Mouse (Mus musculus): Measurements from ENCODE around the gene Il22ra1. TPM values are rescaled to one million over a fixed set of nuclear protein-coding genes. Genes with fewer than 3 reads are reported as not detected.

The Il22ra1 gene
- total and polyA plus RNA-seq, 2 experiments from 2014 or later: 0.84 TPM; not detected in 1

- DNase-seq (ENCODE audit: low spot score): no peak
- WGBS: 90% methylated on average over 4 of the region's 4 CpGs
Observed at GRCm38 (mm10) chr4:135776850-135777249, 48.9 kb downstream of the Il22ra1 start.

GRCm38 (mm10) chr4:135779661-135780060 is 51.7 kb downstream of the Il22ra1 start:
- Histone ChIP-seq H3K4me3 (ENCODE audit: low read length) (no peak overlapping the region), H3K9ac (replicated peaks; ENCODE audit: low read length) (no peak overlapping the region), H3K4me1 (ENCODE audit: insufficient read depth, low read length) (no peaks in the 10 kb centered on the region), H3K27ac (no peak overlapping the region), H3K27me3 (ENCODE audit: insufficient read depth, low read length) (no peaks in the 10 kb centered on the region), H3K9me3 (ENCODE audit: low read length) (no peaks in the 10 kb centered on the region), H3K36me3 (ENCODE audit: insufficient read depth, low read length) (no peaks in the 10 kb centered on the region), H3K4me2 (ENCODE audit: low read depth, low read length) (no peak overlapping the region)
- TF ChIP-seq CTCF (IDR thresholded peaks at IDR 0.05; ENCODE audit: low read depth): no peak
- 82% methylated on average over 9 of the region's 9 CpGs for WGBS
- ATAC-seq (no peak), DNase-seq (ENCODE audit: low spot score) (no peak)

More at GRCm38 (mm10) chr4:135776850-135777249, 48.9 kb downstream of the Il22ra1 start:
- no peak for ATAC-seq
- Histone ChIP-seq H3K4me3 (ENCODE audit: low read length) (no peak overlapping the region), H3K27ac (no peak overlapping the region), H3K36me3 (ENCODE audit: insufficient read depth, low read length) (no peaks in the 10 kb centered on the region), H3K4me2 (ENCODE audit: low read depth, low read length) (no peak overlapping the region), H3K27me3 (ENCODE audit: insufficient read depth, low read length) (no peaks in the 10 kb centered on the region), H3K9me3 (ENCODE audit: low read length) (no peaks in the 10 kb centered on the region), H3K9ac (replicated peaks; ENCODE audit: low read length) (no peak overlapping the region), H3K4me1 (ENCODE audit: insufficient read depth, low read length) (no peaks in the 10 kb centered on the region)
- no peak for TF ChIP-seq CTCF (IDR thresholded peaks at IDR 0.05; ENCODE audit: low read depth)

DNA sequence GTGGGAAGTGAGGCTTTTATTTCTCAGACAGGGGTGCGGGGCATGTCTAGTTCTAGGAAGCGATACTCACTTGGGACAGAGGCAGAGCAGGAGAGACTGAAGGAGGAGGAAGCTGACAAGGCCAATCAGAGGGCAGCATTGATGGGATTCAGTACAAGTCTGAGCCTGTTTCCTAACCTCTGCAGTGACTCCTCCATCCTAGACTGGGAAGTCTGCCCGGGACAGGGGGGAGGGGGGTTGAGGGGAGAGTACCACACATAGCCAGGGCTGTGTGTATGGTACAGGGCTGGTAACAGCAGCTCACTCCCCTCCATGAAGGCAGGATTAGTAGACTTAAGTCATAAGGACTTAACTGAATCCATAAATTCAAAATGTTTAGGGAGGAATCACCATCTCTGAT is 52.3 kb downstream of the Il22ra1 start:
- no peak for TF ChIP-seq CTCF (IDR thresholded peaks at IDR 0.05; ENCODE audit: low read depth)
- ATAC-seq (peak; percentile 76), DNase-seq (ENCODE audit: low spot score) (peak; percentile 24)
- H3K4me1 ChIP-seq (ENCODE audit: insufficient read depth, low read length): no peaks in the 10 kb centered on the region
- H3K36me3 ChIP-seq (ENCODE audit: insufficient read depth, low read length): no peaks in the 10 kb centered on the region
- 76% methylated on average over 3 of the region's 3 CpGs for WGBS
- H3K9me3 ChIP-seq (ENCODE audit: low read length): no peaks in the 10 kb centered on the region
- H3K4me3 ChIP-seq (ENCODE audit: low read length): no peak overlapping the region
- no peak overlapping the region for H3K4me2 ChIP-seq (ENCODE audit: low read depth, low read length)
- H3K27me3 ChIP-seq (ENCODE audit: insufficient read depth, low read length): no peaks in the 10 kb centered on the region
- no peak overlapping the region for H3K9ac ChIP-seq (replicated peaks; ENCODE audit: low read length)
- no peak overlapping the region for H3K27ac ChIP-seq

- no peak overlapping the region for H3K4me3 ChIP-seq (ENCODE audit: low read length)
- no peak overlapping the region for H3K27ac ChIP-seq
- no peaks in the 10 kb centered on the region for H3K4me1 ChIP-seq (ENCODE audit: insufficient read depth, low read length)
- no peaks in the 10 kb centered on the region for H3K9me3 ChIP-seq (ENCODE audit: low read length)
- ATAC-seq (no peak), DNase-seq (ENCODE audit: low spot score) (no peak)
- WGBS: 77% methylated on average over 5 of the region's 5 CpGs
- no peaks in the 10 kb centered on the region for H3K27me3 ChIP-seq (ENCODE audit: insufficient read depth, low read length)
- H3K4me2 ChIP-seq (ENCODE audit: low read depth, low read length): no peak overlapping the region
- TF ChIP-seq CTCF (IDR thresholded peaks at IDR 0.05; ENCODE audit: low read depth): no peak
- H3K9ac ChIP-seq (replicated peaks; ENCODE audit: low read length): no peak overlapping the region
- no peaks in the 10 kb centered on the region for H3K36me3 ChIP-seq (ENCODE audit: insufficient read depth, low read length)
Observed at GRCm38 (mm10) chr4:135781304-135781703, 53.3 kb downstream of the Il22ra1 start.

DNA sequence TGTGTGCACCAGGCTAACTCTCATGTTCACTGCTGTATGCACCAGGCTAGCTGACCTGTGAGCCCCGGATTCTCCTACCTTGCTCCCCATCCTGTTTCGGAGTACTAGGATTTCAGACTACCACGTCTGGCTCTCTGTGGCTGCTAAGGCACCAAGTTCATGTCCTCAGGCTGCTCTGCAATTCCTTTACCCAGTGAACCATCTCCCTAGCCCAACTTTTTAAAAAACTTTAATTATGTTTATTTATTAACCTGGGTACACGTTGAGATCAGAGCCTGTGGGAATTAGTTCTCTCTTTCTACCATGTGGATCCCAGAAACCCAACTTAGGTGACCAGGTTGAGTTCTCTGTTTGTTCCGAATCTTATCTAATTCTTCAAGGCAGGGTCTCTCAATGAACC is 58.6 kb downstream of the Il22ra1 start:
- Histone ChIP-seq H3K27ac (no peak overlapping the region), H3K9ac (replicated peaks; ENCODE audit: low read length) (no peak overlapping the region), H3K36me3 (ENCODE audit: insufficient read depth, low read length) (no peaks in the 10 kb centered on the region), H3K4me1 (ENCODE audit: insufficient read depth, low read length) (no peaks in the 10 kb centered on the region), H3K27me3 (ENCODE audit: insufficient read depth, low read length) (no peaks in the 10 kb centered on the region), H3K9me3 (ENCODE audit: low read length) (no peaks in the 10 kb centered on the region), H3K4me2 (ENCODE audit: low read depth, low read length) (no peak overlapping the region), H3K4me3 (ENCODE audit: low read length) (no peak overlapping the region)
- ATAC-seq (no peak), DNase-seq (ENCODE audit: low spot score) (no peak)
- WGBS: 82% methylated on average over 5 of the region's 5 CpGs
- TF ChIP-seq CTCF (IDR thresholded peaks at IDR 0.05; ENCODE audit: low read depth): no peak

DNA sequence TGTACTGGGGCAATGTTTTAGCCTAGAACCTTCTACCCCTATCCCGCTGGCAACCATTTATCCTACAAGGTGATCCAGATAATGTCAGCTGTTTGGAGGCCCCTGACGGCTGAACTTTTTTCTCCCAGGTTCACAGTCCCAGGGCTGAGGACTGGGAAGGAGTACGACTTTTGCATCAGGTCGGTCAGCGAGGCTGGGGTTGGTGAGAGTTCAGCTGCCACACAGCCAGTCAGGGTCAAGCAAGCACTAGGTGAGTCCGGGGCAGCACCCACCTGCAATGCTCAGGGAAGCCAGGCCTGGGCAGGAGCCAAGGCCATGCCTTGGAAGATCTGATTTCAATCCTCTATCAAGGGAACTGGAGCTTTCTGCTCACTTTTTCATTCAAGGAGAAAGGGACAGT is 59.3 kb downstream of the Il22ra1 start:
- no peak for TF ChIP-seq CTCF (IDR thresholded peaks at IDR 0.05; ENCODE audit: low read depth)
- Histone ChIP-seq H3K4me2 (ENCODE audit: low read depth, low read length) (no peak overlapping the region), H3K4me1 (ENCODE audit: insufficient read depth, low read length) (no peaks in the 10 kb centered on the region), H3K27ac (no peak overlapping the region), H3K9me3 (ENCODE audit: low read length) (no peaks in the 10 kb centered on the region; the same call in 1 of the 2 replicates), H3K36me3 (ENCODE audit: insufficient read depth, low read length) (no peaks in the 10 kb centered on the region), H3K9ac (replicated peaks; ENCODE audit: low read length) (no peak overlapping the region), H3K4me3 (ENCODE audit: low read length) (no peak overlapping the region), H3K27me3 (ENCODE audit: insufficient read depth, low read length) (no peaks in the 10 kb centered on the region)
- no peak for ATAC-seq
- WGBS: 84% methylated on average over 6 of the region's 6 CpGs
- DNase-seq (ENCODE audit: low spot score): no peak

DNA sequence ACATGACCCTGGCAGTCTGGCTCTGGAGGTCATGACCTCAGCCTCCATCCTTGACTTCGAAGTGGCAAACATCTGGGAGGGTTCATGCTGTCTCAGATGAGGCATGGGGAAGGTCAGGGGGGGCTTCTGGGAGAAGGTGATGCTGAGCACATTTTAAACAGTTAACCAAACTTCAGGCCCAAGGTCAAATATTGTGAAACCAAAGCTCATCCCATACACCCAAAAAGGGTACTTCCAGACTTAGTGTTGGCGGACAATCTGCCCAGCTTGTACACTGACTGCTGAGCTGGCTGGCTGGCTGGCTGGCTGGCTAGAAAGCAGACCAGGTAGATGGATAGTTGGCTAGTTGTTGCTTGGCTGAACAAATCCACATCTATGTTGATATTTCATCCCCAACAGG is 61.2 kb downstream of the Il22ra1 start:
- H3K9me3 ChIP-seq (ENCODE audit: low read length): no peaks in the 10 kb centered on the region; the same call in 1 of the 2 replicates
- H3K36me3 ChIP-seq (ENCODE audit: insufficient read depth, low read length): no peaks in the 10 kb centered on the region
- ATAC-seq: no peak
- no peak overlapping the region for H3K4me2 ChIP-seq (ENCODE audit: low read depth, low read length)
- H3K27me3 ChIP-seq (ENCODE audit: insufficient read depth, low read length): no peaks in the 10 kb centered on the region
- H3K4me1 ChIP-seq (ENCODE audit: insufficient read depth, low read length): no peaks in the 10 kb centered on the region
- H3K9ac ChIP-seq (replicated peaks; ENCODE audit: low read length): no peak overlapping the region
- no peak for TF ChIP-seq CTCF (IDR thresholded peaks at IDR 0.05; ENCODE audit: low read depth)
- no peak for DNase-seq (ENCODE audit: low spot score)
- WGBS: 67% methylated on average over 2 of the region's 2 CpGs
- H3K27ac ChIP-seq: no peak overlapping the region
- H3K4me3 ChIP-seq (ENCODE audit: low read length): no peak overlapping the region
